Comparison of ENCODE assay signal across 24 mouse cellular contexts in the genomic region with DNA sequence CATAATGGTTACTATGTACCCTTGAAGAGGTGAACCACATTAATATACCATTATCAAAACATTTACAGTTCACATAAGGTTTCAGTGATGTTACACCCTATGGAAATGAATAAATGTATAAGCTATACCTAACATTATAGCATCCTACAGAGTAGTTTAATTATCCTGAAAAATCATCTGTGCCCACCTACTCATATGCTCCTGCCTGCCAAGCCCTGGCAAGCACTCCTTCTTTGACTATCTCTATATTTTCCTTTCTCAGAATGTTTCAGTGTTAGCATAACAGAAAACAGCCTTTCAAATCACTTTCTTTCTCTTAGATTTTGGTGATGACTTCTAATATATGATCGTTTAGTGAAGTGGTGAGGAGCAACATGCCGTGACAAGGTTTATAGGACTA.
"Had no signal": no experiment of that assay in that cellular context is flagged by ENCODE, and none has a peak within 500 bp of the region (broad histone marks: within the 10 kb centered on the region; RNA-seq: fewer than 3 reads in every experiment).

No protein-coding gene starts in this region.

- H3K9me3 ChIP-seq: heart, embryonic 13.5 days; heart, embryonic 15.5 days; hindbrain, embryonic 12.5 days; intestine, embryonic 15.5 days; limb, embryonic 10.5 days; limb, embryonic 12.5 days had no signal

- DNase-seq: gastrocnemius, postnatal 14 days; gastrocnemius, postnatal 36 days; heart, adult 2 months; heart, postnatal 14 days; heart, postnatal 36 days; kidney, adult 18-20 months; kidney, adult 8-10 months; kidney, postnatal 10 days; kidney, postnatal 25 days; kidney, postnatal 4 days; liver had no signal

- H3K4me3 ChIP-seq: heart, adult 2 months; heart, embryonic 13.5 days; heart, embryonic 15.5 days; hindbrain, embryonic 12.5 days; intestine, embryonic 15.5 days; layer of hippocampus, adult 2 months; left cerebral cortex, adult 2 months; limb, embryonic 10.5 days; limb, embryonic 12.5 days had no signal

- H3K27me3 ChIP-seq: heart, embryonic 13.5 days; heart, embryonic 15.5 days; hindbrain, embryonic 12.5 days; intestine, embryonic 15.5 days; limb, embryonic 12.5 days had no signal

- H3K36me3 ChIP-seq: heart, embryonic 13.5 days; heart, embryonic 15.5 days; hindbrain, embryonic 12.5 days; intestine, embryonic 15.5 days; limb, embryonic 10.5 days; limb, embryonic 12.5 days had no signal

- ATAC-seq: hindbrain, embryonic 16.5 days; inflammation-experienced regulatory T-cells, adult 6 months; intestine, embryonic 15.5 days; intestine, postnatal 0 days had no signal

- H3K9ac ChIP-seq: heart, embryonic 13.5 days; heart, embryonic 15.5 days; hindbrain, embryonic 12.5 days; hindbrain, embryonic 14.5 days; intestine, embryonic 15.5 days; limb, embryonic 12.5 days had no signal

- H3K4me2 ChIP-seq: heart, embryonic 11.5 days; heart, embryonic 13.5 days; heart, embryonic 15.5 days; hindbrain, embryonic 12.5 days; hindbrain, embryonic 14.5 days; intestine, embryonic 15.5 days; limb, embryonic 12.5 days had no signal

- H3K27ac ChIP-seq: heart, adult 2 months; heart, embryonic 13.5 days; heart, embryonic 15.5 days; hindbrain, embryonic 12.5 days; hindbrain, embryonic 14.5 days; intestine, embryonic 15.5 days; layer of hippocampus, adult 2 months; left cerebral cortex, adult 2 months; limb, embryonic 10.5 days; limb, embryonic 12.5 days had no signal

- H3K4me1 ChIP-seq: heart, embryonic 13.5 days; heart, embryonic 15.5 days; hindbrain, embryonic 12.5 days; intestine, embryonic 15.5 days; limb, embryonic 10.5 days; limb, embryonic 12.5 days had no signal
